Mouse (Mus musculus) cerebellum, adult 2 months (tissue): Measurements from ENCODE around the gene Krt10.

Experiments
- CTCF ChIP-seq: fragments of 200-500 bp; IDR thresholded peaks from 2 replicates; pipeline ENCODE4 v1.5.1; 2011; ENCODE audit warnings: low read depth, mild to moderate bottlenecking, control low read depth, low read length, moderate library complexity, borderline replicate concordance; ENCODE audit not compliant: insufficient read depth
- POLR2A ChIP-seq: fragments of 200-500 bp; IDR thresholded peaks from 2 replicates; pipeline ENCODE4 v1.6.1; 2011; ENCODE audit warnings: low read length, control low read depth, borderline replicate concordance; ENCODE audit not compliant: insufficient read depth

DNA sequence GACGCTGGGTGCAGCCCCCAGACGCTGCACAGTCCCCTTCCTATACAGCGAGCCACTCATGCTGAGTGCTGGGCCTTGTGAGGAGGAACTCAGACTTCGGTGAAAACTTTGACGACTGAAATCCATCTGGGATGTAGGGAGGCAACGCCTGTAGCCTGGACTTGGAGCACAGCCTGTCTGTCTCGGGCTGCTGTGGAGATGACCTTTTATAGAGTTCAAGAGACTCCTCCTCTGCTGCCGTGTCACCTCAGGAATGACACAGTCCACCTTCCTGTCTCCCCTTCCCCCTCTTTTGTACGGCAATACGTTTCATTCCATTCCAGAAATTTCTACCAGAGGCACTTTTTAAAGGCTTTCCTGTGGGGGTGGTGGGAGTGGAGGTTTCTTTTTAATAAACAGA lies 48.8 kb upstream of the Krt10 start, which contains the start of gene Krt20:
- TF ChIP-seq POLR2A, result no peak
- no peak for TF ChIP-seq CTCF
